8 mouse cellular contexts compared by ENCODE assay signal in genomic region chr17:84096345-84097260, GRCm38 (mm10).
A peak's percentile ranks its signal among the peaks of the same experiment; 100 is the strongest.
DNase-seq lines count a peak whose midpoint lies in the region; ATAC-seq and TF ChIP-seq lines count a peak whose summit lies in the region.

No protein-coding gene starts in this region.

- H3K4me3 ChIP-seq in heart, adult 2 months, result peak overlapping the region; percentile 57
- peak overlapping the region; percentile 39 for H3K4me3 ChIP-seq in liver, embryonic 12.5 days
- peak overlapping the region; percentile 34 for H3K4me3 ChIP-seq in neural tube, embryonic 14.5 days (ENCODE audit: low read depth, low read length)

- H3K4me1 ChIP-seq in heart, adult 2 months (ENCODE audit: control insufficient read depth, insufficient read depth, low read length), result peaks cover 20% of the 10 kb centered on the region
- H3K4me1 ChIP-seq in liver, embryonic 12.5 days, result peaks cover 25% of the 10 kb centered on the region; the same call in 1 of the 2 replicates
- H3K4me1 ChIP-seq in neural tube, embryonic 14.5 days (ENCODE audit: control insufficient read depth, insufficient read depth, low read length), result peaks cover 6% of the 10 kb centered on the region; the same call in 1 of the 2 replicates

- intact Hi-C loops in heart, adult 2 months (cut with DNase I), result no loop called here

- no peak for TF ChIP-seq POLR2A in heart, adult 2 months (IDR thresholded peaks at IDR 0.05; ENCODE audit: insufficient read depth, low read depth, low read length)

- TF ChIP-seq CTCF in heart, adult 2 months (IDR thresholded peaks at IDR 0.05), result no peak

- H3K27ac ChIP-seq in heart, adult 2 months, result peak overlapping the region; percentile 73
- no peak overlapping the region for H3K27ac ChIP-seq in liver, embryonic 12.5 days
- peak overlapping the region; percentile 79 for H3K27ac ChIP-seq in neural tube, embryonic 14.5 days (ENCODE audit: low read depth, low read length)

- TF ChIP-seq EP300 in heart, adult 2 months (IDR thresholded peaks at IDR 0.05; ENCODE audit: insufficient read depth, low read depth, low read length), result no peak

- H3K27me3 ChIP-seq in heart, adult 2 months (ENCODE audit: control insufficient read depth, insufficient read depth, low read length), result no peaks in the 10 kb centered on the region
- H3K27me3 ChIP-seq in liver, embryonic 12.5 days (replicated peaks), result peaks cover 68% of the 10 kb centered on the region
- no peaks in the 10 kb centered on the region for H3K27me3 ChIP-seq in neural tube, embryonic 14.5 days (ENCODE audit: control insufficient read depth, insufficient read depth, low read length)

- H3K4me2 ChIP-seq in liver, embryonic 12.5 days, result peak overlapping the region; percentile 65
- peak overlapping the region; percentile 56 for H3K4me2 ChIP-seq in neural tube, embryonic 14.5 days (ENCODE audit: low read depth, low read length)

- 10% methylated on average over 59 of the region's 59 CpGs for WGBS in heart, adult 2 months
- 6% methylated on average over 59 of the region's 59 CpGs for WGBS in liver, embryonic 12.5 days (ENCODE audit: insufficient replicate concordance)
- WGBS in neural tube, embryonic 14.5 days, result 1% methylated on average over 59 of the region's 59 CpGs

- H3K36me3 ChIP-seq in heart, adult 2 months (ENCODE audit: control insufficient read depth, insufficient read depth, low read length), result no peaks in the 10 kb centered on the region
- H3K36me3 ChIP-seq in liver, embryonic 12.5 days, result no peaks in the 10 kb centered on the region
- H3K36me3 ChIP-seq in neural tube, embryonic 14.5 days (ENCODE audit: control insufficient read depth, insufficient read depth, low read length), result no peaks in the 10 kb centered on the region

- no peaks in the 10 kb centered on the region for H3K79me2 ChIP-seq in heart, adult 2 months (replicated peaks; ENCODE audit: control insufficient read depth, insufficient read depth, low read length)

- DNase-seq in heart, adult 11 months, result peak; percentile 97
- DNase-seq in heart, adult 8-10 months (ENCODE audit: low spot score), result no peak
- DNase-seq in heart, adult 2 months, result peak; percentile 62 to 69
- DNase-seq in kidney, postnatal 14 days, result peak; percentile 73
- DNase-seq in thymus, postnatal 10 days (ENCODE audit: low spot score in 2 of 2), result no peak

- no peaks in the 10 kb centered on the region for H3K9me3 ChIP-seq in liver, embryonic 12.5 days (replicated peaks)
- H3K9me3 ChIP-seq in neural tube, embryonic 14.5 days (ENCODE audit: control insufficient read depth, low read length), result no peaks in the 10 kb centered on the region

- peak overlapping the region; percentile 70 for H3K9ac ChIP-seq in heart, adult 2 months (ENCODE audit: low read depth, low read length)
- H3K9ac ChIP-seq in liver, embryonic 12.5 days, result peak overlapping the region; percentile 47
- peak overlapping the region; percentile 53 for H3K9ac ChIP-seq in neural tube, embryonic 14.5 days (replicated peaks; ENCODE audit: low read depth, low read length)

- peak; percentile 29; the same call in 1 of the 2 replicates for ATAC-seq in common myeloid progenitor, adult 5-6 weeks (replicated peaks; ENCODE audit: low read depth, poor library complexity, severe bottlenecking)
- ATAC-seq in liver, embryonic 12.5 days, result no peak
- peak; percentile 87 for ATAC-seq in neural tube, embryonic 14.5 days (ENCODE audit: low read depth)

Comparison
In these comparisons a context has a peak if more than half of its experiments do, and no peak if none do; other contexts are left out.
1. DNase-seq: peak in heart, adult 11 months (single experiment), heart, adult 2 months (2 of 2) and kidney, postnatal 14 days (single experiment); none in heart, adult 8-10 months (single experiment) and thymus, postnatal 10 days (0 of 2).
2. Peak in every context shown above with its lines, with median percentiles within 50 percentile points of each other: H3K4me3 ChIP-seq and H3K9ac ChIP-seq.